Mouse (Mus musculus) midbrain, embryonic 16.5 days (tissue): ENCODE measurements around the gene Sptssa. TPM values are rescaled to one million over a fixed set of nuclear protein-coding genes. Genes with fewer than 3 reads are reported as not detected.

ENCODE experiments used
- ATAC-seq: fragments of 200-750 bp; cut with Nextera tagmentation; 2 replicates; pipeline ENCODE4 v1.8.0; 2017; ENCODE audit warnings: moderate TSS enrichment
- H3K27ac ChIP-seq: fragments of 300-500 bp; sonication (generic); 2 replicates; pipeline ENCODE4 v1.5.1; 2014; ENCODE audit warnings: mild to moderate bottlenecking, low read length, mixed read lengths
- H3K27me3 ChIP-seq: fragments of 300-500 bp; sonication (generic); 2 replicates; pipeline ENCODE4 v1.6.1; 2014; ENCODE audit warnings: low read depth, low read length, mixed read lengths; ENCODE audit not compliant: control insufficient read depth, insufficient read depth
- H3K36me3 ChIP-seq: fragments of 300-500 bp; sonication (generic); 2 replicates; pipeline ENCODE4 v1.6.1; 2014; ENCODE audit warnings: mild to moderate bottlenecking, low read length, moderate library complexity, mixed read lengths; ENCODE audit not compliant: control insufficient read depth, insufficient read depth
- H3K4me1 ChIP-seq: fragments of 300-500 bp; sonication (generic); 2 replicates; pipeline ENCODE4 v1.6.1; 2014; ENCODE audit warnings: mild to moderate bottlenecking, low read length, mixed read lengths; ENCODE audit not compliant: control insufficient read depth, insufficient read depth
- H3K4me2 ChIP-seq: fragments of 300-500 bp; sonication (generic); 2 replicates; pipeline ENCODE4 v1.6.1; 2014; ENCODE audit warnings: mild to moderate bottlenecking, low read length, mixed read lengths
- H3K4me3 ChIP-seq: fragments of 300-500 bp; sonication (generic); 2 replicates; pipeline ENCODE4 v1.5.1; 2014; ENCODE audit warnings: low read depth, mild to moderate bottlenecking, low read length, moderate library complexity, mixed read lengths
- H3K9ac ChIP-seq: fragments of 300-500 bp; sonication (generic); 2 replicates; pipeline ENCODE4 v1.6.1; 2014; ENCODE audit warnings: low read depth, low read length, mixed read lengths
- H3K9me3 ChIP-seq: fragments of 300-500 bp; sonication (generic); replicated peaks from 2 replicates; pipeline ENCODE4 v1.6.1; 2014; ENCODE audit warnings: mild to moderate bottlenecking, low read length, mixed read lengths; ENCODE audit not compliant: control insufficient read depth, poor library complexity, severe bottlenecking
- WGBS: fragments of 180-500 bp; shearing (Covaris S2); extraction: QIAGEN DNeasy Blood & Tissue Kit; methylation state at CpG from one replicate; pipeline ENCODE4 v1.1.7; 2014; 5-methylcytosine and 5-hydroxymethylcytosine counted together
- microRNA counts: library from miRNA; unstranded; fragments of <30 nt; microRNA quantifications from one replicate; lab custom pipeline; 2016
- microRNA-seq: library from miRNA; unstranded; fragments of <30 nt; microRNA quantifications from one replicate; pipeline ENCODE4, GENCODE M21; 2017
- polyA plus RNA-seq: library from polyadenylated mRNA; unstranded; fragments of >200 nt; fragmentation: Nextera tagmentation; extraction: Ambion mirVana; gene quantifications from 2 replicates; pipeline ENCODE4 v1.2.1, GENCODE M21; 2015

Sptssa gene
- polyA plus RNA-seq, 1 experiment from 2014 or later: 208 TPM

- H3K27me3 ChIP-seq: no peaks in the 10 kb centered on the region
- no peak for ATAC-seq
- H3K9ac ChIP-seq: no peak overlapping the region
- 86% methylated on average over 3 of the region's 3 CpGs for WGBS
- H3K4me2 ChIP-seq: no peak overlapping the region
- no peaks in the 10 kb centered on the region for H3K9me3 ChIP-seq
- no peak overlapping the region for H3K27ac ChIP-seq
- H3K4me1 ChIP-seq: no peaks in the 10 kb centered on the region
- H3K36me3 ChIP-seq: no peaks in the 10 kb centered on the region
- no peak overlapping the region for H3K4me3 ChIP-seq
Observed at GRCm38 (mm10) chr12:54605203-54605602, 51.2 kb downstream of the Sptssa start.

GRCm38 (mm10) chr12:54603542-54604167, 52.7 kb downstream of the Sptssa start:
- H3K27ac ChIP-seq: no peak overlapping the region
- ATAC-seq: no peak
- no peak overlapping the region for H3K4me3 ChIP-seq
- H3K4me1 ChIP-seq: no peaks in the 10 kb centered on the region
- no peaks in the 10 kb centered on the region for H3K36me3 ChIP-seq
- no peaks in the 10 kb centered on the region for H3K27me3 ChIP-seq
- H3K4me2 ChIP-seq: no peak overlapping the region
- H3K9me3 ChIP-seq: no peaks in the 10 kb centered on the region
- WGBS: 90% methylated on average over 9 of the region's 9 CpGs
- no peak overlapping the region for H3K9ac ChIP-seq

GRCm38 (mm10) chr12:54600482-54600881, 55.9 kb downstream of the Sptssa start:
- no peak for ATAC-seq
- 88% methylated on average over 4 of the region's 4 CpGs for WGBS

GRCm38 (mm10) chr12:54598358-54598757, 58.0 kb downstream of the Sptssa start:
- Histone ChIP-seq H3K4me1 (no peaks in the 10 kb centered on the region), H3K27ac (no peak overlapping the region), H3K9ac (no peak overlapping the region), H3K4me3 (no peak overlapping the region), H3K9me3 (no peaks in the 10 kb centered on the region), H3K4me2 (no peak overlapping the region), H3K27me3 (no peaks in the 10 kb centered on the region), H3K36me3 (no peaks in the 10 kb centered on the region)
- 94% methylated on average over 3 of the region's 3 CpGs for WGBS
- ATAC-seq: no peak

More at GRCm38 (mm10) chr12:54600482-54600881, 55.9 kb downstream of the Sptssa start:
- H3K4me1 ChIP-seq: no peaks in the 10 kb centered on the region
- no peak overlapping the region for H3K4me2 ChIP-seq
- no peak overlapping the region for H3K27ac ChIP-seq
- H3K36me3 ChIP-seq: no peaks in the 10 kb centered on the region
- H3K27me3 ChIP-seq: no peaks in the 10 kb centered on the region
- no peaks in the 10 kb centered on the region for H3K9me3 ChIP-seq
- H3K4me3 ChIP-seq: no peak overlapping the region
- H3K9ac ChIP-seq: no peak overlapping the region

GRCm38 (mm10) chr12:54596715-54597114, 59.7 kb downstream of the Sptssa start:
- Histone ChIP-seq H3K36me3 (no peaks in the 10 kb centered on the region), H3K4me3 (no peak overlapping the region), H3K27me3 (no peaks in the 10 kb centered on the region), H3K9me3 (no peaks in the 10 kb centered on the region), H3K4me1 (no peaks in the 10 kb centered on the region), H3K4me2 (no peak overlapping the region), H3K27ac (no peak overlapping the region), H3K9ac (no peak overlapping the region)
- WGBS: 93% methylated on average over 4 of the region's 4 CpGs
- ATAC-seq: no peak

MicroRNAs within 50 kb of the gene (microRNA counts, 519-probe panel; counts per million panel counts)
- microRNA mmu-miR-1892 (lab: Ali Mortazavi, UCI): 386 counts per million, percentile 18 among the panel's probes with 10 or more counts

Small RNA genes within 50 kb of the gene (microRNA-seq; reads per million reads assigned to microRNA genes)
- gene Mir1892: not detected

Other genes with a start within 250 kb of the Sptssa start
- gene Eapp, start 39.3 kb upstream of the Sptssa start, polyA plus RNA-seq: 82.1 and 84.0 TPM in 2 replicates
- gene Snx6, start 139.1 kb upstream of the Sptssa start, polyA plus RNA-seq: 145 and 149 TPM in 2 replicates
- gene Cfl2, start 206.3 kb upstream of the Sptssa start, polyA plus RNA-seq: 273 and 279 TPM in 2 replicates